Mouse (Mus musculus): ENCODE results near the gene Gm5426. TPM values are rescaled to one million over a fixed set of nuclear protein-coding genes. Genes with fewer than 3 reads are reported as not detected.

Gm5426 gene
- total and polyA plus RNA-seq, 3 experiments = not detected

- Histone ChIP-seq H3K36me3 (replicated peaks) (no peaks in the 10 kb centered on the region), H3K27me3 (ENCODE audit: insufficient read depth, low read length) (no peaks in the 10 kb centered on the region), H3K9me3 (replicated peaks) (no peaks in the 10 kb centered on the region), H3K4me1 (ENCODE audit: insufficient read depth, low read depth, low read length) (no peaks in the 10 kb centered on the region), H3K4me3 (ENCODE audit: low read depth, low read length) (no peak overlapping the region)
- ATAC-seq (ENCODE audit: extremely low read depth, insufficient number of reproducible peaks, low FRiP score, poor library complexity, severe bottlenecking) (no peak), DNase-seq (ENCODE audit: low spot score) (no peak)
- no peak for TF ChIP-seq GATA2 (IDR thresholded peaks at IDR 0.05; ENCODE audit: borderline replicate concordance, low read depth, low read length)
- no peak for TF ChIP-seq GATA1 (IDR thresholded peaks at IDR 0.05; ENCODE audit: borderline replicate concordance, low read length)
- no peak for TF ChIP-seq POLR2AphosphoS5 (IDR thresholded peaks at IDR 0.05; ENCODE audit: insufficient replicate concordance, low read depth, low read length)
- no peak for TF ChIP-seq TAL1 (conservative IDR thresholded peaks at IDR 0.05; ENCODE audit: low read depth, low read length)
- TF ChIP-seq CTCF (IDR thresholded peaks at IDR 0.05; ENCODE audit: low read depth, low read length) = no peak
Measured at GRCm38 (mm10) chr10:96104158-96104557, 32.2 kb upstream of the Gm5426 start.

- Histone ChIP-seq H3K36me3 (replicated peaks) (no peaks in the 10 kb centered on the region), H3K27me3 (ENCODE audit: insufficient read depth, low read length) (no peaks in the 10 kb centered on the region), H3K4me3 (ENCODE audit: low read depth, low read length) (no peak overlapping the region), H3K9me3 (replicated peaks) (no peaks in the 10 kb centered on the region), H3K4me1 (ENCODE audit: insufficient read depth, low read depth, low read length) (no peaks in the 10 kb centered on the region)
- DNase-seq (ENCODE audit: low spot score) (no peak), ATAC-seq (ENCODE audit: extremely low read depth, insufficient number of reproducible peaks, low FRiP score, poor library complexity, severe bottlenecking) (no peak)
- TF ChIP-seq GATA1 (IDR thresholded peaks at IDR 0.05; ENCODE audit: borderline replicate concordance, low read length) (no peak), CTCF (IDR thresholded peaks at IDR 0.05; ENCODE audit: low read depth, low read length) (no peak), GATA2 (IDR thresholded peaks at IDR 0.05; ENCODE audit: borderline replicate concordance, low read depth, low read length) (no peak), TAL1 (conservative IDR thresholded peaks at IDR 0.05; ENCODE audit: low read depth, low read length) (no peak), POLR2AphosphoS5 (IDR thresholded peaks at IDR 0.05; ENCODE audit: insufficient replicate concordance, low read depth, low read length) (no peak)
Measured at GRCm38 (mm10) chr10:96104624-96105023, 31.8 kb upstream of the Gm5426 start.

- ATAC-seq (ENCODE audit: extremely low read depth, insufficient number of reproducible peaks, low FRiP score, poor library complexity, severe bottlenecking) = peak; percentile 22; the same call in 1 of the 2 replicates
- Histone ChIP-seq H3K36me3 (replicated peaks) (no peaks in the 10 kb centered on the region), H3K27me3 (ENCODE audit: insufficient read depth, low read length) (no peaks in the 10 kb centered on the region), H3K4me1 (ENCODE audit: insufficient read depth, low read depth, low read length) (no peaks in the 10 kb centered on the region), H3K9me3 (replicated peaks) (no peaks in the 10 kb centered on the region), H3K4me3 (ENCODE audit: low read depth, low read length) (no peak overlapping the region)
- DNase-seq (ENCODE audit: low spot score) = no peak
- no peak for TF ChIP-seq GATA2 (IDR thresholded peaks at IDR 0.05; ENCODE audit: borderline replicate concordance, low read depth, low read length)
- TF ChIP-seq CTCF (IDR thresholded peaks at IDR 0.05; ENCODE audit: low read depth, low read length) = 0 out of 2 replicates have a peak, but pooled peaks have one; percentile 16
Measured at GRCm38 (mm10) chr10:96105124-96105523, 31.3 kb upstream of the Gm5426 start.

- Histone ChIP-seq H3K36me3 (replicated peaks) (no peaks in the 10 kb centered on the region), H3K4me1 (ENCODE audit: insufficient read depth, low read depth, low read length) (no peaks in the 10 kb centered on the region), H3K27me3 (ENCODE audit: insufficient read depth, low read length) (no peaks in the 10 kb centered on the region), H3K4me3 (ENCODE audit: low read depth, low read length) (no peak overlapping the region), H3K9me3 (replicated peaks) (no peaks in the 10 kb centered on the region)
- DNase-seq (ENCODE audit: low spot score) (no peak), ATAC-seq (ENCODE audit: extremely low read depth, insufficient number of reproducible peaks, low FRiP score, poor library complexity, severe bottlenecking) (no peak)
- no peak for TF ChIP-seq GATA1 (IDR thresholded peaks at IDR 0.05; ENCODE audit: borderline replicate concordance, low read length)
- no peak for TF ChIP-seq GATA2 (IDR thresholded peaks at IDR 0.05; ENCODE audit: borderline replicate concordance, low read depth, low read length)
- no peak for TF ChIP-seq POLR2AphosphoS5 (IDR thresholded peaks at IDR 0.05; ENCODE audit: insufficient replicate concordance, low read depth, low read length)
- TF ChIP-seq CTCF (IDR thresholded peaks at IDR 0.05; ENCODE audit: low read depth, low read length) = no peak
- TF ChIP-seq TAL1 (conservative IDR thresholded peaks at IDR 0.05; ENCODE audit: low read depth, low read length) = no peak
Measured at GRCm38 (mm10) chr10:96106972-96107720, 29.3 kb upstream of the Gm5426 start.

- no peak for TF ChIP-seq GATA2 (IDR thresholded peaks at IDR 0.05; ENCODE audit: borderline replicate concordance, low read depth, low read length)
- no peak for TF ChIP-seq POLR2AphosphoS5 (IDR thresholded peaks at IDR 0.05; ENCODE audit: insufficient replicate concordance, low read depth, low read length)
- TF ChIP-seq CTCF (IDR thresholded peaks at IDR 0.05; ENCODE audit: low read depth, low read length) = no peak
- no peak for TF ChIP-seq TAL1 (conservative IDR thresholded peaks at IDR 0.05; ENCODE audit: low read depth, low read length)
- TF ChIP-seq GATA1 (IDR thresholded peaks at IDR 0.05; ENCODE audit: borderline replicate concordance, low read length) = no peak
- ATAC-seq (ENCODE audit: extremely low read depth, insufficient number of reproducible peaks, low FRiP score, poor library complexity, severe bottlenecking) = no peak
- no peak for DNase-seq (ENCODE audit: low spot score)
- Histone ChIP-seq H3K4me1 (ENCODE audit: insufficient read depth, low read depth, low read length) (no peaks in the 10 kb centered on the region), H3K36me3 (replicated peaks) (no peaks in the 10 kb centered on the region), H3K9me3 (replicated peaks) (no peaks in the 10 kb centered on the region), H3K4me3 (ENCODE audit: low read depth, low read length) (no peak overlapping the region), H3K27me3 (ENCODE audit: insufficient read depth, low read length) (no peaks in the 10 kb centered on the region)
Measured at GRCm38 (mm10) chr10:96107825-96108224, 28.6 kb upstream of the Gm5426 start.

GRCm38 (mm10) chr10:96115325-96115724 is 21.1 kb upstream of the Gm5426 start:
- Histone ChIP-seq H3K9me3 (replicated peaks) (no peaks in the 10 kb centered on the region), H3K27me3 (ENCODE audit: insufficient read depth, low read length) (no peaks in the 10 kb centered on the region), H3K4me1 (ENCODE audit: insufficient read depth, low read depth, low read length) (no peaks in the 10 kb centered on the region), H3K4me3 (ENCODE audit: low read depth, low read length) (no peak overlapping the region), H3K36me3 (replicated peaks) (no peaks in the 10 kb centered on the region)
- DNase-seq (ENCODE audit: low spot score) = no peak
- no peak for ATAC-seq (ENCODE audit: extremely low read depth, insufficient number of reproducible peaks, low FRiP score, poor library complexity, severe bottlenecking)
- TF ChIP-seq POLR2AphosphoS5 (IDR thresholded peaks at IDR 0.05; ENCODE audit: insufficient replicate concordance, low read depth, low read length) (no peak), GATA2 (IDR thresholded peaks at IDR 0.05; ENCODE audit: borderline replicate concordance, low read depth, low read length) (no peak), TAL1 (conservative IDR thresholded peaks at IDR 0.05; ENCODE audit: low read depth, low read length) (no peak), GATA1 (IDR thresholded peaks at IDR 0.05; ENCODE audit: borderline replicate concordance, low read length) (no peak), CTCF (IDR thresholded peaks at IDR 0.05; ENCODE audit: low read depth, low read length) (no peak)

Data from G1E (cell line).